Mouse (Mus musculus) thymus, adult 2 months (tissue): ENCODE data around the gene Brinp2. TPM values are rescaled to one million over a fixed set of nuclear protein-coding genes. Genes with fewer than 3 reads are reported as not detected.

ENCODE experiments used
- DNase-seq: peaks from one replicate; pipeline ENCODE4 v3.0.0; 2021
- H3K27ac ChIP-seq: fragments of 200-500 bp; 2 replicates; pipeline ENCODE4 v1.5.1; 2012; ENCODE audit warnings: low read length, control low read depth; ENCODE audit not compliant: control insufficient read depth, insufficient read depth
- H3K27me3 ChIP-seq: fragments of 200-500 bp; 2 replicates; pipeline ENCODE4 v1.6.1; 2012; ENCODE audit warnings: mild to moderate bottlenecking, low read length, moderate library complexity, mixed read lengths; ENCODE audit not compliant: control insufficient read depth, insufficient read depth
- H3K36me3 ChIP-seq: fragments of 200-500 bp; 2 replicates; pipeline ENCODE4 v1.6.1; 2012; ENCODE audit warnings: mild to moderate bottlenecking, low read length, moderate library complexity; ENCODE audit not compliant: control insufficient read depth, insufficient read depth
- H3K4me1 ChIP-seq: fragments of 200-500 bp; replicated peaks from 2 replicates; pipeline ENCODE4 v1.6.1; 2012; ENCODE audit warnings: low read length; ENCODE audit not compliant: control insufficient read depth, insufficient read depth
- H3K4me3 ChIP-seq: fragments of 200-500 bp; 2 replicates; pipeline ENCODE4 v1.5.1; 2012; ENCODE audit warnings: mild to moderate bottlenecking, low read length, control low read depth, moderate library complexity; ENCODE audit not compliant: control insufficient read depth, insufficient read depth
- CTCF ChIP-seq: fragments of 200-500 bp; IDR thresholded peaks from 2 replicates; pipeline ENCODE4 v1.5.1; 2012; ENCODE audit warnings: mild to moderate bottlenecking, control low read depth, low read length, moderate library complexity, borderline replicate concordance; ENCODE audit not compliant: control insufficient read depth, poor library complexity, insufficient read depth; ENCODE audit errors: extremely low read depth
- POLR2A ChIP-seq: fragments of 200-500 bp; IDR thresholded peaks from 2 replicates; pipeline ENCODE4 v1.6.1; 2012; ENCODE audit warnings: mild to moderate bottlenecking, low read length, control low read depth, moderate library complexity; ENCODE audit not compliant: control insufficient read depth, poor library complexity, insufficient read depth; ENCODE audit errors: extremely low read depth
- WGBS: fragments of 180-500 bp; shearing (Covaris S2); methylation state at CpG from one replicate; pipeline ENCODE4 v1.1.7; 2018; 5-methylcytosine and 5-hydroxymethylcytosine counted together
- polyA plus RNA-seq: library from polyadenylated mRNA; depleted of rRNA; stranded (reverse); fragments of >200 nt; gene quantifications from 2 replicates; pipeline ENCODE4 v1.2.3, GENCODE M21; 2012

The Brinp2 gene
- polyA plus RNA-seq, 1 experiment: 0.81 TPM

DNA sequence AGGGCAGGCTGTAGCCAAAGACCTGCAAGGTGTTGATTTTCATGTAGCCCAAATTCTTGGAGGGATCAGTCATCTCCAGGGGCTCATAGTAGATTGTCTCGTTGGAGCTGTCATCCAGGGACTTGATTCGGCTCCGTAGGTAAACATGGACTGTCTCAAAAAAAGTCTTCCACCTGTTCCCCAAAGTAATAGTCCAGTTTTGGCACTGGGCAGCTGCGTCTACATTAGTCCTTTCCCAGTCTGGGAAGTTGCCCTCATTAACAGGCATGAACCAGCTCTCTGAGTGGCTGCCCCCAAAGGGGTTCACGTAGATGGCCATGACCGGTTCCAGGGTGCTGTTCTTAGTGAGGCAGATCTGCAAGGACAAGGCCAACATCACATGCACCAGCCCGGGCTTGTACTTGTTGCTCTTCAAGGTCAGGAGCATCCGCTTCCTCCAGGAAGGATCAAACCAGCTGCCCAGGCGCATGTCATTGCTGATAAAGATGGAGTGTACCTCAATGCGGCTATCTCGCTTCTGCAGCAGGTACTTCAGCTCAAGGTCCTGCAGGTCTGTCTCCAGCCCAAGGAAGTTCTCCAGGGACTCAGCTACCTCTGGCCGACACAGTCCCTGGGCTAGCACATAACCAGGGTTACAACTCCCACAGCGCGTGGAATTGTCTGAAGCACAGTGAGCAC is 109.5 kb downstream of the Brinp2 start:
- 95% methylated on average over 14 of the region's 14 CpGs for WGBS
- no peaks in the 10 kb centered on the region for H3K4me1 ChIP-seq
- H3K36me3 ChIP-seq: no peaks in the 10 kb centered on the region
- H3K27me3 ChIP-seq: no peaks in the 10 kb centered on the region
- TF ChIP-seq CTCF (no peak), POLR2A (no peak)
- no peak for DNase-seq
- no peak overlapping the region for H3K27ac ChIP-seq
- H3K4me3 ChIP-seq: no peak overlapping the region

DNA sequence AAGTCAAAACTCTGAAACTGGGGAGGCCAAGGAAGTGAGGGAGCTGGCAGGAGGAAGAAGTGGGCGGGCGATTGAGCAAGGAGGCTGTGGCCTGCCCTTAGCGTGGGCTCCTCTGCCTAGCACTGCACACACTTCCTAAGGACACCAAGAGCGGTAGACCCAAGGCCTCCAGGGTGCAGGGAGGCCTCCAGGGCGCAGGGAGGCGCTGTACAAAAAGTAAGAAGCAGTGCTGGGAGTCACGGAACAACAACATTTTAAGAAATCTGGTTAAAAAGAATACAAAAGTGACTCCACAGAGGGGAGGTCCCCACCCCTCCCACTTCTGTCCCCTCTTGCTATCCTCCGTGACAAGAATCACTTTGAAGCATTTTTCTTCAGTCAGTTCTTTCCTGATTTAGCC is 110.6 kb downstream of the Brinp2 start:
- Histone ChIP-seq H3K27ac (no peak overlapping the region), H3K4me3 (no peak overlapping the region), H3K36me3 (no peaks in the 10 kb centered on the region), H3K4me1 (no peaks in the 10 kb centered on the region), H3K27me3 (no peaks in the 10 kb centered on the region)
- TF ChIP-seq CTCF (no peak), POLR2A (no peak)
- no peak for DNase-seq
- WGBS: 67% methylated on average over 8 of the region's 8 CpGs

DNA sequence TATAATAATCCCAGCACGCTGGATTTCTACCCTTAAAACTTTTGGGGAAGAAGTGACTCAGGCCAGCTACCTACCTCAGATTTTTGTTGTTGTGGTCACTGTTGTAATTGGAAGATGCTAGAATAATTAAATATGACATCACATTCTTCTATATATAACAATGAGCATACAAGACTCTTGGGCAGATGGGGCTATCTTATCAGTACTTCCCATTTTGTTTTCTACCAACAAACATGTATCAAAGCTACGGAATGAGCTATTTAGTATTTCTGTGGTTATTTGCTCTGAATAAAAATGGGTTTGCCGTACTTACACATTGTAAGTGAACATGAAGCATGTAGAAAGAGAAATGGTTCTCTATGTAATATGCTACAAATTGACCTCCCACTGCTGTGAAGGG is 112.1 kb downstream of the Brinp2 start:
- TF ChIP-seq POLR2A (no peak), CTCF (no peak)
- H3K27ac ChIP-seq: no peak overlapping the region

DNA sequence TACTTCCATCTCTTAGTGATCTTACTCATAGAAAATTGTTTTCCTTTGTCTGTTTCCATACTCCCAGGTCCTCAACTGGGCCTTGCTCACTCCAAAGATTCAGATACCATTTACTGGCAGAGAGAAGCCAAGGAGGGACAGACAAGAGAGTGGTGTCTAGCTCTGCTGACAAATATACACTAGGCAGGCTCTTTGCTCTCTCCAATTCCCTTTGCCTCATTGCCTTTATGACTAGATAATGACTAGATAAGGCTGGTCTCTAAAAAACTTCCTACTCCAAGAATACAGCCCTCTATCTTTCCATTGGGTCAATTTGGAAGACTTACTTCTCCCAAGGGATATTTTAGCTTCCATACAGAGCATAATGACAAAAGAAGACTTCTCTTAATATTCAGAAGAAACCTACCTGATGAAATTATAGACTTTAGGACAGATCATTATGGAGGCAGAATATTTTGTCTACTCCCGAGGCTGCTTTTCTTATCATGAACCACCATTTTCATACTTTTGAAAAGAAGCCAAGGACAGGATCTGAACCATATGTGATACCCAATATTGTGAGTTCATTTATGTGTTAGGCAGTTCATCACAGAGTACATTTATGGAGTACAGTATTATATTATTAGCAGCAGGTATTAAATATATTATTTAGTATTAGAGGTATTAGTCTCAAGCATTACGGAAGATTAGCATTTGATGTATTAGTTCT is 114.1 kb downstream of the Brinp2 start:
- Histone ChIP-seq H3K4me3 (no peak overlapping the region), H3K36me3 (no peaks in the 10 kb centered on the region), H3K27me3 (no peaks in the 10 kb centered on the region), H3K4me1 (no peaks in the 10 kb centered on the region), H3K27ac (no peak overlapping the region)
- 97% methylated on average over 2 of the region's 2 CpGs for WGBS
- DNase-seq: no peak
- TF ChIP-seq POLR2A (no peak), CTCF (no peak)

More for the DNA sequence above, 112.1 kb downstream of the Brinp2 start:
- no peaks in the 10 kb centered on the region for H3K4me1 ChIP-seq
- DNase-seq: no peak
- no peaks in the 10 kb centered on the region for H3K36me3 ChIP-seq
- 94% methylated on average over 3 of the region's 3 CpGs for WGBS
- H3K4me3 ChIP-seq: no peak overlapping the region
- H3K27me3 ChIP-seq: no peaks in the 10 kb centered on the region

DNA sequence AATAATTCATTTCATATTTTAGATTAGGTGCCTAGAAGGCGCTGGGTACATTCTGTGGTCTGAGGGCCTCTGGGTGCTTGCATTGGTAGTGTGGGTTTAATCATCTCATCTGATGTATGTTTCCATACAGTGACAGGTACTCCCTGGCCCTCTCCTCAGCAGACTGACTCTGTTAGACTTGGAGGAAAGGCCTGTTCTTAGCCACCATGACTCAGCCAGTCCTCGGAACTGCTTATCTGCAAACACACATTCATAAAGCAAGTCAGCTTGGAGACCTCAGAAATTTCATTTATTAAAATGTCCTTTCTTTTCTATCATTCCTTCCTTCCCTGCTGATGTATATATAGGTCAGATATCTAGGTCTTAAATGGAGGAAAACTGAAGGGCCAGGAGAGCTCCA is 116.3 kb downstream of the Brinp2 start:
- no peak for DNase-seq
- TF ChIP-seq CTCF: no peak
- TF ChIP-seq POLR2A: no peak
- Histone ChIP-seq H3K27ac (no peak overlapping the region), H3K4me3 (no peak overlapping the region), H3K27me3 (no peaks in the 10 kb centered on the region), H3K4me1 (no peaks in the 10 kb centered on the region), H3K36me3 (no peaks in the 10 kb centered on the region)
- WGBS: 31% methylated on average over 2 of the region's 2 CpGs

DNA sequence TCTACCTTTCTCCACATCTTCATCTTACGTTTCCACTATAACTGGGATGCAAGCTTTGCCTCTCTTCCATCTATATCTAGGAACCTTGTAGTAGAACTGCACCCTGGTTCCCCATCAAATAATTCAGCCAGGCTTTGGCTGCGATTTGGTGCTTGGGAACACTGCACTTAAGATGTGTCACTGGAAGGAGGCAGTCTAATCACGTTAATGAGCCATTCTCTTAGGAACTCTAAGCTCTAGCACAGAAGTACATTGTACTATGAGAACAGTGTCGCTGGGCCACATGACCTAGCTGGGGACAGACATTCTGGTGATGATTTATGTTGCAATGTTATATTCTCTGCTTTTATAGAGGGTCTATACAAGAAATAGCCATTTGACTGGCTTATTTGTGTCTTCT is 117.4 kb downstream of the Brinp2 start:
- DNase-seq: no peak
- TF ChIP-seq CTCF (no peak), POLR2A (no peak)
- Histone ChIP-seq H3K27ac (no peak overlapping the region), H3K4me1 (no peaks in the 10 kb centered on the region), H3K36me3 (no peaks in the 10 kb centered on the region), H3K4me3 (no peak overlapping the region), H3K27me3 (no peaks in the 10 kb centered on the region)
- WGBS: 76% methylated on average over 4 of the region's 4 CpGs
